Mouse (Mus musculus) C2C12 (cell line): Measurements from ENCODE around the gene Col19a1. TPM values are rescaled to one million over a fixed set of nuclear protein-coding genes. Genes with fewer than 3 reads are reported as not detected.

ENCODE experiments used
- H3K27me3 ChIP-seq: one replicate; pipeline ENCODE4 v1.6.1; 2011; ENCODE audit not compliant: control insufficient read depth, insufficient read depth, insufficient read length
- H3K36me3 ChIP-seq: one replicate; pipeline ENCODE4 v1.6.1; 2011; ENCODE audit not compliant: control insufficient read depth, insufficient read depth
- H3K4me3 ChIP-seq: one replicate; pipeline ENCODE4 v1.5.1; 2011; ENCODE audit warnings: mild to moderate bottlenecking, control low read depth; ENCODE audit not compliant: poor library complexity, insufficient read depth, severe bottlenecking
- H3K79me2 ChIP-seq: one replicate; pipeline ENCODE4 v1.6.1; 2011; ENCODE audit not compliant: control insufficient read depth, insufficient read depth
- H3K79me3 ChIP-seq: one replicate; pipeline ENCODE4 v1.6.1; 2011; ENCODE audit warnings: low read depth, control low read depth
- H3ac ChIP-seq: one replicate; pipeline ENCODE3; 2011; ENCODE audit warnings: low read depth; ENCODE audit not compliant: control insufficient read depth, insufficient read length
- CEBPB ChIP-seq: IDR thresholded peaks from one replicate; pipeline ENCODE4 v1.6.1; 2011; ENCODE audit warnings: low read depth, mild to moderate bottlenecking, control low read depth, moderate library complexity
- CTCF ChIP-seq: IDR thresholded peaks from one replicate; pipeline ENCODE4 v1.5.1; 2011; ENCODE audit not compliant: control insufficient read depth, insufficient read depth, insufficient read length
- FOSL1 ChIP-seq: IDR thresholded peaks from one replicate; pipeline ENCODE4 v1.8.0; 2011; ENCODE audit warnings: mild to moderate bottlenecking, low read length; ENCODE audit not compliant: poor library complexity, insufficient read depth, severe bottlenecking
- MAX ChIP-seq: IDR thresholded peaks from one replicate; pipeline ENCODE4 v1.6.1; 2011; ENCODE audit warnings: mild to moderate bottlenecking, control low read depth
- MYOD1 ChIP-seq: IDR thresholded peaks from one replicate; pipeline ENCODE4 v1.6.1; 2011; ENCODE audit warnings: low read depth; ENCODE audit not compliant: control insufficient read depth, insufficient read length
- MYOG ChIP-seq: IDR thresholded peaks from one replicate; pipeline ENCODE4 v1.6.1; 2011; ENCODE audit not compliant: control insufficient read depth, insufficient read length; ENCODE audit errors: extremely low read depth
- USF1 ChIP-seq: IDR thresholded peaks from one replicate; pipeline ENCODE4 v1.6.1; 2011; ENCODE audit warnings: low read depth, mild to moderate bottlenecking, control low read depth, moderate library complexity
- polyA plus RNA-seq: library from polyadenylated mRNA; unstranded; fragments of >200 nt; fragmentation: generic; extraction: Trizol; gene quantifications from one replicate; pipeline ENCODE4 v1.2.1, GENCODE M21; 2012; ENCODE audit warnings: missing spikeins

The Col19a1 gene
- polyA plus RNA-seq, 1 experiment = 0.01 TPM

DNA sequence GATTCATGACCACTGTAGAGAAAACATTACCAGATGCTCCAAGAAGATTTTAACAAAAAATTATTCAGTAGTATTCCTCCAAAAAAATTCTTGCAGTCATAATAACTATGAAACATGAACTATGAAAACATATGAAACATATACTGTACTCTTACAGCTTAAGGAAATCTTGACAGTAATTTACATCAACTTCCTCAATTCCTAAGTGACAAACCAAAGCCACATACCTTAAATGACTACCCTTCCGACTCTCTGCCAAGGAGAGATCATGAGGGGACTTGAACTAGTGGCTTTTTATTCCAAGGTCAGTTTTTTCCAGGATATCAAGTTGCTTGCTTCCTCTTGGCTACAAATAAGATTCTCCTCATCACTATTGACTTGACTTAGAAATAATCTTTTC, 39.7 kb downstream of the Col19a1 start:
- H3K79me3 ChIP-seq = no peaks in the 10 kb centered on the region
- no peaks in the 10 kb centered on the region for H3K79me2 ChIP-seq
- H3K36me3 ChIP-seq = no peaks in the 10 kb centered on the region
- H3K4me3 ChIP-seq = no peak overlapping the region
- TF ChIP-seq MYOG = no peak
- TF ChIP-seq FOSL1 = no peak
- TF ChIP-seq MYOD1 = no peak
- H3ac ChIP-seq = no peak overlapping the region
- H3K27me3 ChIP-seq = no peaks in the 10 kb centered on the region

DNA sequence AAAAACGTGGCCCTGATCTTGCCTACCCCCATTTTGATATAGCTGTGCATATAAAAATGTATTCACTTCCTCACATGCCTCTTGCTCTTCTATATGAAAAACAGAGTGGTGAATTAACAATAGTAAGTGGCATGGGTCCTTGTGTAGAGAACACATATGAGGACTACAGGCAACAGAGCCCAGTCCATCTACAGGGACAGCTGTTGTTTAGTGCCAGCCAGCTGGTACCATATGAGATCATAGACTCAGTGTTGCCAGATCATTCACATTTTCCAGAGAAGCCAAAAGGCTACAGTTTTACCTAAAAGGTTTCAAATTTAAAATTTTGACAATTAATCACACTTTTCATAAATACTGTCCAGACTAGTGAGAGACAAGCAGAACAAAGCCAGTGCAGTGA, 47.4 kb downstream of the Col19a1 start:
- no peaks in the 10 kb centered on the region for H3K79me2 ChIP-seq
- H3K27me3 ChIP-seq = no peaks in the 10 kb centered on the region
- H3ac ChIP-seq = no peak overlapping the region
- no peaks in the 10 kb centered on the region for H3K36me3 ChIP-seq
- H3K4me3 ChIP-seq = no peak overlapping the region
- H3K79me3 ChIP-seq = no peaks in the 10 kb centered on the region
- no peak for TF ChIP-seq MYOG
- no peak for TF ChIP-seq USF1
- TF ChIP-seq CTCF = no peak
- TF ChIP-seq FOSL1 = no peak
- TF ChIP-seq MAX = no peak
- no peak for TF ChIP-seq MYOD1
- TF ChIP-seq CEBPB = no peak

DNA sequence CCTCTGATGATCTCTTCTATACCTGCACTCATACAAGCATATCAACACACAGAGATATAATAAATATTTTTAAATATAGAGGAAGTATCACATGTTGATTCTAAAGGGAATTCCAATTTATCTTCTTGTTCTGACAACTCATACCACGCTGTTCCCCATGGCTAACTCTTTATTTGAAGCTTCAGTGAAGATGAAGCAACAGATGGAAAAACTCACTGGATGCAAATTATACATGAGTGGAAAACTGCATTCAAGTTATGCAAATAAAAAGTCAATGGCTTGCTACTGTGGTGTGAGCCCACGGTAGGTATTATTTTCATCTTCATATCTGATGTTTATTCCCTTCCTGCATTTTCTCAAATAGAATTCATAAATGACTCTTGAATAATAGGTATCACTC, 60.1 kb downstream of the Col19a1 start:
- H3K27me3 ChIP-seq = no peaks in the 10 kb centered on the region
- no peaks in the 10 kb centered on the region for H3K79me3 ChIP-seq
- H3K4me3 ChIP-seq = no peak overlapping the region
- H3K36me3 ChIP-seq = no peaks in the 10 kb centered on the region
- H3K79me2 ChIP-seq = no peaks in the 10 kb centered on the region
- no peak overlapping the region for H3ac ChIP-seq
- TF ChIP-seq CEBPB (no peak), CTCF (no peak), USF1 (no peak), MYOD1 (no peak), FOSL1 (no peak), MYOG (no peak)

DNA sequence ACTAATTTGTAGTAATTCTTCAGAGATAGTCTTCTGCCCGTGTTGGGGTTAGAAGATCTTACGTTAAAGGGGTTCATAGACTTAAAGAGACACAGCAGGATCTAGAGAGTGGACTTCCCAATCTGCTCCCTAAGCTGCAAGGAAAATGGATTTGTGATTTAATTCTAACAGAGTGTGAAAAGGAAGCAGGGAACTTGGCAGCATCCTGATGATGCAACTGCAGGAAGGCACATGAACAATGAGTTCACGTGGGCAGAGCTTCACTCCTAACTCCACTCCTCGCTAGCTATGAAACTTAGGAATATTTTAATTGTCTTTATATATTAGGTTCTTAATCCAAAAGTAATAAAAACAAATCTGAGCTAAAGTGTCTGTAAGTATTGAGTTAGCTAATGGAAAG, 69.8 kb downstream of the Col19a1 start:
- H3ac ChIP-seq = no peak overlapping the region
- TF ChIP-seq CTCF (no peak), CEBPB (no peak), MYOD1 (no peak), FOSL1 (no peak), USF1 (no peak), MYOG (no peak), MAX (no peak)
- H3K36me3 ChIP-seq = no peaks in the 10 kb centered on the region
- H3K4me3 ChIP-seq = no peak overlapping the region
- no peaks in the 10 kb centered on the region for H3K27me3 ChIP-seq
- H3K79me3 ChIP-seq = no peaks in the 10 kb centered on the region
- no peaks in the 10 kb centered on the region for H3K79me2 ChIP-seq

DNA sequence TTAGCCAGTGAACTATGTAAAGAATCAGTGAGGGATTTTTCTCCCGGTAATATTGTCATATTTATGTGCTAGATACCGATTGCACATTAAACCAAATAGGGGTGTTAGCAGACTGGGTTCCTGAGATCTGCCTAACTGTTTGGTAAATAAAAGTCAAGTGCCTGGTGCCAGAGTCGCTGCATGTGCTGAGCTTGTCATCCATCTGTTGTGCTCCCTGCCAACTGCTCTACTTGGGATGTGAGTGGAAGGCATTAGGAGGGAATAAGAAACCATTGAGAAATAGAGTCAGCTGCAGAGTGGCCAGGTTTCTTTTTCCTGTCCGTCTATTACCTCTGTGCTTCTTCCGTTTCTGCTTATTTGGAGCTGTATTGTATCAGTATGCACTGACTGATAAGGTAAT, 71.9 kb downstream of the Col19a1 start:
- Histone ChIP-seq H3K4me3 (no peak overlapping the region), H3K79me2 (no peaks in the 10 kb centered on the region), H3ac (no peak overlapping the region), H3K27me3 (no peaks in the 10 kb centered on the region), H3K36me3 (no peaks in the 10 kb centered on the region), H3K79me3 (no peaks in the 10 kb centered on the region)
- TF ChIP-seq CTCF = no peak
- TF ChIP-seq USF1 = no peak
- TF ChIP-seq MYOG = no peak
- TF ChIP-seq FOSL1 = no peak
- no peak for TF ChIP-seq MAX
- no peak for TF ChIP-seq MYOD1
- TF ChIP-seq CEBPB = no peak

DNA sequence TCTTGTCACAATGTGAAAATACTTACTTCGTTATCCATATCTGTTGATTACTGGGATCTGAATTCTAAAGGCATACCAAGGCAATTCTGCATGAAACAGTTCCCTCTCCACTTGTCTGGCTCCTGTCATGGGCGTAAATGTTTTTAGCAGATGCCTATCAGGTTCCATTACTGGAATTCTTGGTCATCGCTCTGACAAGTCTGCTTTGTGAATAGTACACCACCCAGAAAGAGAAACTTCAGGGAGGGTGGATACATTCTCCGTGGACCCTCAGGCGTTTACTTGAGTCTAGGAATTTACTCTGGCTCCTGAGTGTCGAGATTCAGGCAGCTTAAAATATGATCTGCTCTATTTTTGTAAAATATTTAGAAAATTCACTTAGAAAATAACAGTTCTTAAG, 75.7 kb downstream of the Col19a1 start:
- H3ac ChIP-seq = no peak overlapping the region
- H3K36me3 ChIP-seq = no peaks in the 10 kb centered on the region
- H3K4me3 ChIP-seq = no peak overlapping the region
- no peaks in the 10 kb centered on the region for H3K27me3 ChIP-seq
- no peaks in the 10 kb centered on the region for H3K79me2 ChIP-seq
- H3K79me3 ChIP-seq = no peaks in the 10 kb centered on the region
- no peak for TF ChIP-seq CEBPB
- TF ChIP-seq MYOD1 = no peak
- TF ChIP-seq MYOG = no peak
- no peak for TF ChIP-seq USF1
- no peak for TF ChIP-seq CTCF
- TF ChIP-seq MAX = no peak
- TF ChIP-seq FOSL1 = no peak

DNA sequence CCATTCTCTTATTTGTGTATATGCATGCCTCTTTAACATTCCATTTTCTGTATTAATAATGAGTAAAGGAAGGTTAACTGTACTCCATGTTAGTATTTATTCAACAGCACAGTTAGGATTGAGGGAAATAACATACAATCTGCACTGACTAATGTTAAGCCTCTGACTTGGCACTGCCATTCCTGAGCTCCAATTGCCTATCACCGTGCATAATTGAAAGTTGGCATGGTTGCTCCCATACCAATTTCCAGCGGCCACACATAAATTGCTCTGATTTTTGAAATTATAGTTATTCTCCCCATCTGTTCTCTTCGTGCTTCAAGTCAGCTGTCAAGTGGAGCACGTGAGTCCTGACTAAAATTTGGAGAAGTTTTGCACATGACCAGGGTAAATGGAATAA, 91.9 kb downstream of the Col19a1 start:
- no peaks in the 10 kb centered on the region for H3K79me3 ChIP-seq
- no peak for TF ChIP-seq USF1
- TF ChIP-seq MYOD1 = no peak
- TF ChIP-seq MAX = no peak
- TF ChIP-seq FOSL1 = no peak
- no peak for TF ChIP-seq CEBPB
- TF ChIP-seq CTCF = no peak
- TF ChIP-seq MYOG = no peak
- no peaks in the 10 kb centered on the region for H3K36me3 ChIP-seq

More for the DNA sequence above, 91.9 kb downstream of the Col19a1 start:
- no peak overlapping the region for H3K4me3 ChIP-seq
- no peaks in the 10 kb centered on the region for H3K79me2 ChIP-seq
- no peaks in the 10 kb centered on the region for H3K27me3 ChIP-seq
- H3ac ChIP-seq = no peak overlapping the region
